Mouse (Mus musculus): ENCODE measurements around the gene Il5.
"Not testable (repeated sequence)": the region's sequence is repeated elsewhere in the genome, so short reads cannot be mapped to it uniquely, and the experiment has no call there.

The Il5 gene

GRCm38 (mm10) chr11:53745260-53745659 lies 24.7 kb downstream of the Il5 start:
- no peak for DNase-seq

DNA sequence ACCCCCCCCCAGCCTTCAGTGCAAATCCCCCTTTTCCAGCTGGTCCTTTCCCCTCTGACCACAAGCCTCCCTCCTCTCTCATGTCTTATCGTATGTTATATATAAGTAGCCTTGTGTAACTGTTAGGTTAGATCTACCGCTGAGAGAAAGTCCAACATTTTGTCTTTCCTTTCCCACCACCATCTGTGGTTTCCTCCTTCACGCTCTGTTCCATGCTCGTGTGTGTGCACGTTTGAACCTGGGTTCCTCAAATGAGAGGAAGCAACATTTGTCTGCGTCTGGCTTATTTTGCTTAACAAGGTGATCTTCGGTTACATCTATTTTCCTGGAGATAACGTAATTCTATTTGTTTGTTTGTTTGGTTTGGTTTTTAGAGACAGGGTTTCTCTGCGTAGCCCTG lies 27.4 kb downstream of the Il5 start:
- no peak for DNase-seq

GRCm38 (mm10) chr11:53748614-53749013 lies 28.0 kb downstream of the Il5 start:
- no peak for DNase-seq

- DNase-seq, result no peak
Observed at GRCm38 (mm10) chr11:53749306-53749705, 28.7 kb downstream of the Il5 start.

DNA sequence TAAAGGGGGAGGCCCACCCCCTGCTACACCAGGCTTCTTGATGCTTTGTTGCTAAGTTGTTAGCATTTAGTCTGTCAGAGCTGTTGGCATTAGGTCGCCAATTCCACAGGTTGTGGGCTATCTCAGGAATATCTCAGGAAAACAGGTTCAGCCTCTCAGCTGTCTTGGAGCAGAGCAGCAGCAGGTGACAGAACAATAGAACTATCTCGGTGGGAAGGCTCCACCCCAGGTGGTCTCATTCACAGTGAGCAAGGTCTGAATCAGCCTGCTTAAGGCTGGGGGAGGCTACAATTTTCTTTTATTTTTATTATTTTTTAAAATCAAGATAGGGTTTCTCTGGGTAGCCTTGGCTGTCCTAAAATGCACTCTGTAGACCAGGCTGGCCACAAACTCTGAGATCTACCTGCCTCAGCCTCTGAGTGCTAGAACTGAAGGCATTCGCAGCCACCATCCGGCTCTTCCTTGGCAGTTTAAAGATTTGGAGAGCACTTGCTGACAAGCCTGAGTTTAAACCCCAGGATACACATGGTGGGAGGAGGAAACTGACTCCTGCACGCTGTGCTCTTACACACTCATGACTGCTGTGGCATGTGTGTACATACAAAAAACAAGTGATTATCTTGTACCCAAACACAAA lies 29.2 kb downstream of the Il5 start:
- no peak for DNase-seq

DNA sequence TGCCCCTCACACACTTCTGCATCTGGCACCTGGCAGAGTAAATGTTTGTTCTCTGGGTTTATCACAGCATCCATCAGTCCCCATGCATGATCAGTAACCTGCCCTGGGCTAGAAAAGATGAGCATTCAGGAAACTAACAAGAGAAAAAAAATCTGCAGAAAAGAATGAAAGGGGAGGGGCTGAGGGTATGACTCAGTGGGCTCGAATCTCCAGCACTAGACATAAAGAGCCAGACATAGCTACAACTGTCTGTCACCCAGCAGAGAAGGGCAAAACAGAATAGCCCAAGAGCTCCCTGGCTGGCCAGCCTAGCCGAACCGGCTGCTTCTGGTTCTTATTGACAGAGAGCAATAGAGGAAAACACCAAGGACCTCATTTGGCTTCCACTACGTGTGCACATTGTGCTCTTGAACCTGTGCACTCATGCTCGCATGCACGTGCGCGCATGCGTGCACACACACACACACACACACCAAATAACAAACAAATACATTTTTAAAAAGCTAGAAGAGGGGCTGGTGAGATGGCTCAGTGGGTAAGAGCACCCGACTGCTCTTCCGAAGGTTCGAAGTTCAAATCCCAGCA lies 34.5 kb downstream of the Il5 start:
- DNase-seq, result no peak

GRCm38 (mm10) chr11:53757612-53758011 lies 37.0 kb downstream of the Il5 start:
- DNase-seq, result no peak

DNA sequence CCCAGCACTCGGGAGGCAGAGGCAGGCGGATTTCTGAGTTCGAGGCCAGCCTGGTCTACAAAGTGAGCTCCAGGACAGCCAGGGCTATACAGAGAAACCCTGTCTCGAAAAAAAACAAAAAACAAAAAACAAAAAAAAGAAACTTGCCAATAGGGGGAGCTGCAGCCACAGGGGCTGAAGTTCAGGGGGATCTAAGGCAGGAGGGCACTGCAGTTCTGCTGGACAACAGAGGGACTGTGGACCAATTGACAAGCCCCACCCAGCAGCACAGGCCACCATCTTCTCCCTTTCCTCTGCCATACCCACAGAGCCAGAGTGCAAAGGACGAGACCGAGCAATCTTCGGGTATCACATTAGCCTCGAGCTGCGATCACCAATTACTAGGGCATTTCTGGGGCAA lies 37.4 kb downstream of the Il5 start:
- DNase-seq, result not testable (repeated sequence)

- DNase-seq, result no peak
Observed at GRCm38 (mm10) chr11:53758791-53759351, 38.3 kb downstream of the Il5 start.

DNA sequence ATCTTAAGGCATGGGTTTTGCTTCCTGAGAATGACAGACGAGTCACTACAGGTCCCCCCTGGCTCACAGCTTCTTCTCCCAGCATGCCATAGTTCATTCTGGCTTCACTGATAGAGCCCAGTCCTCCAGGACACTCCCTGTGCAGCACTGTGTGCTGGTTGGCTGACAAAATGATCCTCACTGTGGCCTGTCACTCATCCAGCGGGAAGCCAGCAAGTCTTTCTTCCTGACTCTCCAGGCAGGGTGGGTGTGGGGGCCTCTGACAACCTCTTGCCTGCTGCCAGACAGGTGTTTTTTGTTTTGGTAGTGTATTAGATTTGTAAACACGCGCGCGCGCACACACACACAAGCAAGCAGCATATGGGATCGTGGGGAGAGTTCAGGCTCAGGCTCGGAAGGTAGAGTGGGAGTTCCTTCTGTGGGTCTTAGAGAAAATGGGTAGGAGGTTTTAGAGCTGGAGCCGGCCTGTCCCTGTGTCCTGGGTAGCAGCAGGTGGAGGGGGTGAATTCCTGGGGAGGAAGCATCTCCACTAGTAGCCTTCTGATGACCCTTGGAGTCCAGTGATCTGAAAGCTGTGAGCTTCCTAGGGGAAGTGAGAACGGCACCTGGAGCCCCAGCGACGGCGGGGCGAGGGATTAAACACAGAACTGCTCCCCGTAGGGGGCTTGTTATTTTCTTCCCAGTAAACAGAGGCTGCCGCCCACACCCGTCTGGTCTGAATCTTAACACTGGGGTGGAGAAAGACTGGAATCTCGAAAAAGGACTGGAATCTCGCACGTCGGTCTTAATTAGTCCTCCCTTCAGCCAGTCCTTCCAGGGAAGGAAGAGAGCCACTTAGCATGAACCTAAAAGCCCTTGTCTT lies 39.2 kb downstream of the Il5 start:
- DNase-seq, result no peak

DNA sequence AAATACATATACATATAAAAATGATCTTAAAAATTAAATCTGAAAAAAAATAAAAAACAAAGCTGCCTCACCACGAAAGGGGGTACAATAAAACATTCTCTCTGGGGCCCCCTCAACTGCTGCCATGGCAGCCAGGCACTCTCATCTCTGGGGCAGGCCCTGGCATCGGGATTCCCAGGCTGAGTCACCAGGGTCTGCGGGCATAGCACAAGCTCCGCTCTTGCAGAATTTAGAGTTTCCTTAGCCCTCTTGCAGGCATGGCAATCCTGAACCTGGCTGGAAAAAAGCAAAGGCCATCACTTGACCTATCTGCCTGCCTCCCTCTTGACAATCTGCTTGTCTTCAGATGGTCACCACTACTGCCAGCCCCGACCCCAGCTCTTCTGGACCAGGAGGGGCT lies 40.7 kb downstream of the Il5 start:
- no peak for DNase-seq

DNA sequence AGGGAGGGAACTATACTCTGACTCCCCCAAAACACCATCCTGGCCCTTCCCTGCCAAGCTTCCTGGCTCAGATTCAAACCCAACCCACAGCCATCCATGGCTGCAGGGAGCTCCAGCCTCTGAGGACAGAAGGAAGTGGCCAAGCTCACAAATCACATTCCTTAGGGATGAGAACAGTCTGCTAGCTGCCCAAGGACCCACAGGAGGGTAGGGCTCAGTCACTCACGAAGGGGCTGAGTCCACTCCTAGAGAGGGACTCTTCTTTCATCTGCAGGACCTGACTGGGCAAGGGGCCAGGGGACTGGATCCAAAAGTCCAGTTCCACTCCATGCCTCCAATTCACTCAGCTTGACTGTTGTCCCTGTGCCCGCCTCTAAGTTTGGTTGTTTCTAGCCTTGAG lies 41.2 kb downstream of the Il5 start:
- DNase-seq, result peak; percentile 94

DNA sequence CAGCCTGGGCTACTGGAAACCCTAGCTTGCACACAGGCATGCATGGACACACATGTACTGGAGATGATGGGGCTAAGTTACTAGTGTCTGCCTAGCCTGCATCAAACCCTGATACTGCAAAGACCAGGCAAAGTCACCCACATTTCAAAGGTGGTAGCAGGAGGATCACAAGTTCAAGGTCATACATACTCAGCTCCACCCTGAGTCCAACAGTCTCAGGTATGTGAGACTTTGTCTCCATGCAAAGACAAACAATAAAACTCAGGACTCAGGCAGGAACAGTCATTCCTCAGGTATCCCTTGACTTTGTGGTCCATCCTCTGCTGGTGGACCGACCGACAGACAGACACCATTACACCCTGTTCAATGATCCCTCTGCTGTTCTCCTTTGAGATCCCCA lies 41.8 kb downstream of the Il5 start:
- no peak for DNase-seq

- peak; percentile 93 to 95 for DNase-seq
Observed at GRCm38 (mm10) chr11:53762827-53763495, 42.4 kb downstream of the Il5 start.

DNA sequence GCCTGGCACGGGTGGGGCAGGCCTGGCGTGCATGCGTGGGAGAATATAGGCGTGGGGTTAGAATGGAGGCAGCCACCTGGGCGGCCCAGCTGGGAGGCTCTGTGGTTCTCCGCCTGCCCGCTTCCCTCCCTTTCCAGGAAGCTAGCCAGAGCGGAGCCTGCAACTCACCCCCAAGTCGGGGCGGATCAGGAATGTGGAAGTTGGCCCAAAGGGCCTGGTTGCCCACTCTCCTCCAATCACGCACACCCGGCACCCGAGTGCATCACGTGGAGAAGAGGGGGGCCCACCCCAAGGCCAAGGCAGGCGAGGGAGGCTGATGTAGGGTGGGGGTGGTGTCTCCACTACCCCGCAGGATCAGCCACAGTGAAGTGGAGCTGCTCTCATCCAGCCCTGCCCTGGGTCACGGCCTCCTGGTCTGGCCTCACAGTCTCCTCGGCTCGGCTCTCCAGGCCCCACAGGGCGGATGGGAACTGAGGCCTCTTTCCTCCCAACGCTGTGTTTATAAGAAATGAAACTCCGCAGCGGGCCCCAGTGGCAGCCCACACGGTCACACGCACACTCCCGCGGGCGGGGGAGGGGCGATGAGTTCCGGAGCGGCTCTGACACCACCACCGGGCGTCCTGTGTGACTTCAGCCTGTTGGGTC lies 43.0 kb downstream of the Il5 start:
- peak; percentile 89 to 90 for DNase-seq

- no peak for DNase-seq
Observed at GRCm38 (mm10) chr11:53764581-53764980, 44.0 kb downstream of the Il5 start.

- DNase-seq, result no peak
Observed at GRCm38 (mm10) chr11:53768422-53769184, 48.0 kb downstream of the Il5 start.

GRCm38 (mm10) chr11:53769185-53769576 lies 48.6 kb downstream of the Il5 start:
- no peak for DNase-seq

DNA sequence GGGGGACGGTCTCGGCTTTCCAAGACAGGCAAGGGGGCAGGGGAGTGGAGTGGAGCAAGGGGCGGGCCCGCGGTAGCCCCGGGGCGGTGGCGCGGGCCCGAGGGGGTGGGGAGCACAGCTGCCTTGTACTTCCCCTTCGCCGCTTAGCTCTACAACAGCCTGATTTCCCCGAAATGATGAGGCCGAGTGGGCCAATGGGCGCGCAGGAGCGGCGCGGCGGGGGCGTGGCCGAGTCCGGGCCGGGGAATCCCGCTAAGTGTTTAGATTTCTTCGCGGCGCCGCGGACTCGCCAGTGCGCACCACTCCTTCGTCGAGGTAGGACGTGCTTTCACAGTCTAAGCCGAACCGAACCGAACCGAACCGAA lies 49.1 kb downstream of the Il5 start, which contains the start of gene Irf1:
Gene Irf1, plus strand, starts transcription at position 255 of the 365 bp plus-strand sequence.
- DNase-seq, result peak; percentile 89 to 90

DNA sequence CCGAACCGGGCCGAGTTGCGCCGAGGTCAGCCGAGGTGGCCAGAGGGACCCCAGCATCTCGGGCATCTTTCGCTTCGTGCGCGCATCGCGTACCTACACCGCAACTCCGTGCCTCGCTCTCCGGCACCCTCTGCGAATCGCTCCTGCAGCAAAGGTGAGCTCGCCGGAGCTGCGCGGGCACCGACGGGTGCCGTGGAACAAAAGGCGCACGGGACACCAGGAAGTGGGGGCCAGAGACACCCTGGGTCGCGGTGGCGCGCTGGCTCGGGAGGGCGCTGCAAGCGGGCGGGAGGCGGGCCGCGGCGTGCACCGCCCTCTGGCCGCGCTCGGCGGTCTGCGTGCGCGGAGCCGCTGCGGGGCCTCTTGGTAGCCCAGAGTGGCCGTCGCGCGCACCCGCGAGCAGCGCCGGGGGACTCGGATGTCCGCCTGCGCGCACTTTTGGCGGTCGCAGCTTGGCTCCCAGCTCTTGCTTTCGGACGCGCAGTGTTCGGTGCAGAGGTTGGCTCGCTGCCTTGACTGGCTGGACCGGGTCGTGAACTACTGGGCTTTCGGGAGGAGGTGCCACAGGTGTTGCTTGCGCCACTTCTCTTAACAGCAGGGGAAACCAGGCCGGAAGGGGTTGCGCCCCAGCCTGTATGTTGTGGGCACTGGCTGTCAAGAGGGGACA lies 49.7 kb downstream of the Il5 start:
- peak; percentile 57 to 63 for DNase-seq
